Mouse (Mus musculus): ENCODE data around the gene Spcs1. TPM values are rescaled to one million over a fixed set of nuclear protein-coding genes. Genes with fewer than 3 reads are reported as not detected.

Spcs1 gene
- total RNA-seq (2023), result 10 to 100 TPM; 73.8 to 78.7 TPM

GRCm38 (mm10) chr14:31001307-31002205 lies at the start of gene Spcs1, which contains the start of gene Glt8d1:
TSS of gene Spcs1 (minus strand) at chr14:31001672.
TSS of gene Glt8d1 (plus strand) at chr14:31001400.

GRCm38 (mm10) chr14:31018860-31019291 lies 17.4 kb upstream of the Spcs1 start, which contains the start of the genes Pbrm1 and Gnl3:
TSS of gene Pbrm1 (plus strand) at chr14:31019138.
TSS of gene Gnl3 (minus strand) at chr14:31019152.

GRCm38 (mm10) chr14:30951154-30951825 lies 50.2 kb downstream of the Spcs1 start, which contains the start of gene Nek4:
TSS of gene Nek4 (plus strand) at chr14:30951377.

Other genes with a start within 250 kb of the Spcs1 start
- 10 to 100 TPM; 19.9 to 21.2 TPM for gene Tmem110, start 176.1 kb downstream of the Spcs1 start, total RNA-seq (2023)
- 1 to 10 TPM; 1.1 to 3.0 TPM for gene Mustn1, start 122.5 kb downstream of the Spcs1 start, total RNA-seq (2023)
- under 1 TPM in 1 of 2 experiments, not detected in 1; 0.26 TPM for gene Itih4, start 115.2 kb downstream of the Spcs1 start, total RNA-seq (2023)
- gene Itih3, start 77.9 kb downstream of the Spcs1 start, total RNA-seq (2023), result not detected
- gene Itih1, start 58.4 kb downstream of the Spcs1 start, total RNA-seq (2023), result not detected
- gene Nek4, start 50.3 kb downstream of the Spcs1 start, total RNA-seq (2023), result 1 to 10 TPM; 7.1 to 7.2 TPM
- gene Glt8d1, start 272 bp downstream of the Spcs1 start, total RNA-seq (2023), result 10 to 100 TPM; 17.3 to 22.6 TPM
- 10 to 100 TPM; 74.0 to 99.5 TPM for gene Pbrm1, start 17.5 kb upstream of the Spcs1 start, total RNA-seq (2023)
- 100 to 1,000 TPM; 396 to 425 TPM for gene Gnl3, start 17.5 kb upstream of the Spcs1 start, total RNA-seq (2023)
- gene Smim4, start 127.3 kb upstream of the Spcs1 start, total RNA-seq (2023), result 10 to 100 TPM; 23.5 to 26.8 TPM
- 1 to 10 TPM in 1 of 2 experiments, under 1 TPM in 1; 0.65 to 1.5 TPM for gene Nt5dc2, start 129.4 kb upstream of the Spcs1 start, total RNA-seq (2023)
- gene Stab1, start 167.0 kb upstream of the Spcs1 start, total RNA-seq (2023), result 1 to 10 TPM in 1 of 2 experiments, not detected in 1; 1.0 TPM
- not detected for gene Tnnc1, start 206.6 kb upstream of the Spcs1 start, total RNA-seq (2023)
- gene Nisch, start 215.3 kb upstream of the Spcs1 start, total RNA-seq (2023), result 100 to 1,000 TPM; 375 to 386 TPM
- under 1 TPM in 1 of 2 experiments, not detected in 1; 0.15 TPM for gene Sema3g, start 216.2 kb upstream of the Spcs1 start, total RNA-seq (2023)
- gene Phf7, start 249.6 kb upstream of the Spcs1 start, total RNA-seq (2023), result 10 to 100 TPM; 17.9 to 22.6 TPM
- 100 to 1,000 TPM; 108 to 116 TPM for gene Bap1, start 249.8 kb upstream of the Spcs1 start, total RNA-seq (2023)

Data from B cell, adult 67 days (primary cell).